Mouse (Mus musculus): ENCODE results near the gene Enc1. TPM values are rescaled to one million over a fixed set of nuclear protein-coding genes. Genes with fewer than 3 reads are reported as not detected.
A peak's percentile ranks its signal among the peaks of the same experiment; 100 is the strongest.

Enc1 gene
- polyA plus RNA-seq, 1 experiment from 2014 or later, result 14.1 TPM

DNA sequence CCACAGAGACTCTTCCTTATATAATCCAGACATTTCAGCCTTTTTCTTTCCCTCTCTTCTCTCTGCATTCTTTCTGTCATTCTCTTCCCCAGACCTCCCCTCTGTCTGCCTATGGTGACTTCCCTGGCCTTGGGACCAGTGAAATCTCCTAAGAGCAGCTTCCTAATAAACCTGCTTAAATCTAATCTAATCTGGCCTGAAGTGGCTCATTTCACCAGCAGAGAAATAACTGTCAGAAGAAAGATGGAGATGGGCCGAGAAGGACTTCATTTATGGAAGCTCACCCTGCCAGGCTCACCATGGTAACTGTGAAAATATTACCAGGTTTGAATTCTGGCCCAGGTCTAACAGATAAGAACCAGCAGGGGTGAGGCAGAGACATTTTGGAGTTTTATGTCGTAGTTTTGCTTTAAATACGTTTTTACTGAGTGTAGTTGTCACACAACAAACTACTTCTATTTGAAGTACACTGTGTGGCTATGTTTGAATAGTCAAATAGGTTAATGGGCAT, 32.4 kb upstream of the Enc1 start:
- no peak overlapping the region for H3K4me2 ChIP-seq
- DNase-seq (no peak), ATAC-seq (ENCODE audit: insufficient read depth) (no peak)
- TF ChIP-seq CTCF (IDR thresholded peaks at IDR 0.05; ENCODE audit: low read depth), result no peak
- H3K4me3 ChIP-seq (ENCODE audit: low read depth, low read length), result no peak overlapping the region
- no peaks in the 10 kb centered on the region for H3K9me3 ChIP-seq (ENCODE audit: low read depth, low read length)
- no peaks in the 10 kb centered on the region for H3K4me1 ChIP-seq (ENCODE audit: insufficient read depth)
- 53% methylated on average over 3 of the region's 3 CpGs for WGBS
- no peaks in the 10 kb centered on the region for H3K36me3 ChIP-seq (ENCODE audit: insufficient read depth)
- no peaks in the 10 kb centered on the region for H3K27me3 ChIP-seq (ENCODE audit: insufficient read depth, low read length)
- no peak overlapping the region for H3K9ac ChIP-seq
- no peak overlapping the region for H3K27ac ChIP-seq (ENCODE audit: low read depth)

DNA sequence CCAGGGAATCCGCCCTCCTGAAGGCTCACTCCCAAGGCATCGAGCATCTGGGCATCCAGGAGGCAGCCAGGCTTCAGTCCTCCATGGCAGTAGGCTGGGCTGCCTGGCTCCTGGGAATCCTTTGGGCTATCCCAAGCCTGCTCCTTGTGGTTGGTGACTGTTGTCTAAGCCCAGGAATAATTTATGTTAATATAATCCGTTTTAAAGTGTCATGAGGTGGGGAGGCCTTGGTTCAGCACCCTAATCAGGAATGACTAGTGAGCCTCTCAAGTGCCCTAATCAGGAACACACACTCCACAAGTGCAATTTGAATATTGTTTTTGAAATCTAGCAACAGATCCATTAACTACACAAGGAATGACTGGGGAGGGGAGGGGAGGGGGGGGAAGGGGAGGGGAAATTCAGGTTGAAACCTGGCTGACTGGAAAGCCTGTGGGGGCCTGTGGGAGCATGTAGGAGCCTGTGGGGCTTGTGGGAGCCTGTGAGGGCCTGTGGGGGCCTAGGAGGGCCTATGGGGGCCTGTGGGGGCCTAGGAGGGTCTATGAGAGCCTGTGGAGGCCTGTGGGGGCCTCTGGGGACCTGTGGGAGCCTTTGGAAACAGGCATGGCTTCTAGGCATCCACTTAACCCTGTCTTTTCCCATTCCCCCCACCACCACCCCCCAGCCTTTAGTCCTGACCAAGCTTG, 26.2 kb upstream of the Enc1 start:
- Histone ChIP-seq H3K36me3 (ENCODE audit: insufficient read depth) (no peaks in the 10 kb centered on the region), H3K27me3 (ENCODE audit: insufficient read depth, low read length) (no peaks in the 10 kb centered on the region), H3K4me1 (ENCODE audit: insufficient read depth) (no peaks in the 10 kb centered on the region), H3K9ac (no peak overlapping the region), H3K4me3 (ENCODE audit: low read depth, low read length) (no peak overlapping the region), H3K4me2 (no peak overlapping the region), H3K27ac (ENCODE audit: low read depth) (no peak overlapping the region), H3K9me3 (ENCODE audit: low read depth, low read length) (no peaks in the 10 kb centered on the region)
- ATAC-seq (ENCODE audit: insufficient read depth) (no peak), DNase-seq (no peak)
- no peak for TF ChIP-seq CTCF (IDR thresholded peaks at IDR 0.05; ENCODE audit: low read depth)
- WGBS, result 64% methylated on average over 3 of the region's 3 CpGs

DNA sequence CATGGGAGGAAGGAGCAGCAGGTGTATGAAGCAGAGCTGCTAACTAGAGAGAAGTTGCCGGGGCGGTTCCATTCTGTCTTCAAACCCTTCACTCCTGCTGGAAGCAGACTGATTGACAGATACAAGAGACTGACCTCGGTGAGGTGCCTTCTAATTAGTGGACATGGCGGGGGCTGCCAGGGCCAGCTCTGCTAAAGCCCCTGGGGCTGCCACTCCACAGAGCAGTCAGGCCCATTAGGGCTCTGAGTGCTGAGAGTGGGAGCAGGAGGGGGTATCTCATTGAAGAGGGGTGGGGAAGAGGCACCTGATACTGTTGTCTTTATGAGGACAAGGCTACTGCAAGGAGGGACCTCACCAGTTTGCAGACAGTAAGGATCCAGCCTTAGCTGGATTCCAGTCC, 25.3 kb upstream of the Enc1 start:
- H3K4me2 ChIP-seq, result no peak overlapping the region
- no peak for ATAC-seq (ENCODE audit: insufficient read depth)
- DNase-seq, result no peak
- H3K27ac ChIP-seq (ENCODE audit: low read depth), result no peak overlapping the region
- no peaks in the 10 kb centered on the region for H3K9me3 ChIP-seq (ENCODE audit: low read depth, low read length)
- no peak overlapping the region for H3K9ac ChIP-seq
- H3K4me1 ChIP-seq (ENCODE audit: insufficient read depth), result no peaks in the 10 kb centered on the region
- no peak for TF ChIP-seq CTCF (IDR thresholded peaks at IDR 0.05; ENCODE audit: low read depth)
- H3K4me3 ChIP-seq (ENCODE audit: low read depth, low read length), result no peak overlapping the region
- H3K27me3 ChIP-seq (ENCODE audit: insufficient read depth, low read length), result no peaks in the 10 kb centered on the region
- H3K36me3 ChIP-seq (ENCODE audit: insufficient read depth), result no peaks in the 10 kb centered on the region
- 62% methylated on average over 4 of the region's 4 CpGs for WGBS

DNA sequence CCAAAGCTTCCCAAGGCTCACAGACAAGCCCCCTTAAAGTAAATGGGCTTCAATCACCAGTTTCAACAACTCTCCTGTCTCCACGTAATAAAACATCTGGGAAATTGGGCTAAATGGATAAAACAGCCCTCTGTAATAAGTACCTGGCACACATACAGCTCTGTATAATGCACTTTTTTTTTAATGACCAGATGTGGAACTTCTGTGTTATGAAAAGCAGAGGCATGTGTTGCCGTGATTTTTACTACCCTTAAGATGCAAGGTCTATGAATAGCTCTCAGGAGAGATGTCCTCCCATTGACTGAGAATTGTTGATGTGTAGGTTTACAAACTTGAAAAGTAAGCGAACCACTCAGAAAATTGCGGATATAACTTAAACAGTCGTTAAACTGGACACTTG, 24.7 kb upstream of the Enc1 start:
- Histone ChIP-seq H3K27me3 (ENCODE audit: insufficient read depth, low read length) (no peaks in the 10 kb centered on the region), H3K27ac (ENCODE audit: low read depth) (no peak overlapping the region), H3K4me1 (ENCODE audit: insufficient read depth) (no peaks in the 10 kb centered on the region), H3K9me3 (ENCODE audit: low read depth, low read length) (no peaks in the 10 kb centered on the region), H3K36me3 (ENCODE audit: insufficient read depth) (no peaks in the 10 kb centered on the region), H3K4me3 (ENCODE audit: low read depth, low read length) (no peak overlapping the region), H3K4me2 (no peak overlapping the region), H3K9ac (no peak overlapping the region)
- DNase-seq (no peak), ATAC-seq (ENCODE audit: insufficient read depth) (no peak)
- WGBS, result 63% methylated on average over 5 of the region's 5 CpGs
- TF ChIP-seq CTCF (IDR thresholded peaks at IDR 0.05; ENCODE audit: low read depth), result no peak

DNA sequence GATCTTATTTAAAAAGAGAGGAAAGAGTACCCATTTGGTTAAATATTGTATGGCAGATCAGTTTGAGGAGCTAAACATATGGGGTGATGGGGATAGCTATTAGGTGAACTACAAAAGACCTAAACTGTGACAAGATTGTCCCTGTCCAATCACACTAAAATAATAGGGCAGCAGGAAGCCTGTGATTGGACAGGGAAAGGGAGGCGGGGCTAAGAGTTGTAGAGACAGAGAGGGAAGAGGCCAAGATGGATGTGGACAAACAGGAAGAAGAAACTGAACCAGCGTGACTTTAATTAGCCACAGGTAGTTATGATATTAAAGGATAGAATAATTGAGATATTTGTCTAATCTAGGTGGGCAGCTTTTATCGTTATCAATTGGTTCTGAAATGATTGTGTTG, 20.9 kb upstream of the Enc1 start:
- no peak for TF ChIP-seq CTCF (IDR thresholded peaks at IDR 0.05; ENCODE audit: low read depth)
- Histone ChIP-seq H3K4me2 (no peak overlapping the region), H3K36me3 (ENCODE audit: insufficient read depth) (no peaks in the 10 kb centered on the region), H3K9ac (no peak overlapping the region), H3K4me3 (ENCODE audit: low read depth, low read length) (no peak overlapping the region), H3K27me3 (ENCODE audit: insufficient read depth, low read length) (no peaks in the 10 kb centered on the region), H3K27ac (ENCODE audit: low read depth) (no peak overlapping the region), H3K9me3 (ENCODE audit: low read depth, low read length) (no peaks in the 10 kb centered on the region), H3K4me1 (ENCODE audit: insufficient read depth) (no peaks in the 10 kb centered on the region)
- ATAC-seq (ENCODE audit: insufficient read depth) (no peak), DNase-seq (no peak)
- 88% methylated on average over 3 of the region's 3 CpGs for WGBS

DNA sequence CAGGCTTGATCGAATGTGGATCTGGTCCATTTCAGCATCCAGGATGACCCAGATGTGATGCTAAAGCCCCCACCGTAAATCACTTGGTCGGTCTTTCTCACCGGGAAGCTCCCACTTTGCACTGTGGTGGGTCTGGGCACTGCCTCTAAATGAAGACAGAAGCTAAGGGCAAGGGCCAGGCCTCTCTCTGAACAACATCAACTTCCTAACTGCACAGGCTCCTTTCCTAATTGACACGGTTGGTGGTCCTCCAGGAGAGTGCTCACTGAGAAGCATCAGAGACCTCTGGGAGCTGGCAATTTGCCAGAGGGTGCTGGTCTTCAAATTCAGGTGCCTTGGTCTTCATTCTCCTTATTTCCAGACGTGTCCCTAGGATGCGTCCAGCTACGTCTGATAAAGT, 17.0 kb upstream of the Enc1 start:
- no peaks in the 10 kb centered on the region for H3K9me3 ChIP-seq (ENCODE audit: low read depth, low read length)
- H3K36me3 ChIP-seq (ENCODE audit: insufficient read depth), result no peaks in the 10 kb centered on the region
- no peak overlapping the region for H3K27ac ChIP-seq (ENCODE audit: low read depth)
- no peaks in the 10 kb centered on the region for H3K4me1 ChIP-seq (ENCODE audit: insufficient read depth)
- DNase-seq, result no peak
- H3K27me3 ChIP-seq (ENCODE audit: insufficient read depth, low read length), result no peaks in the 10 kb centered on the region
- no peak for TF ChIP-seq CTCF (IDR thresholded peaks at IDR 0.05; ENCODE audit: low read depth)
- no peak overlapping the region for H3K4me2 ChIP-seq
- H3K4me3 ChIP-seq (ENCODE audit: low read depth, low read length), result no peak overlapping the region
- WGBS, result 67% methylated on average over 8 of the region's 8 CpGs
- H3K9ac ChIP-seq, result no peak overlapping the region
- ATAC-seq (ENCODE audit: insufficient read depth), result no peak

DNA sequence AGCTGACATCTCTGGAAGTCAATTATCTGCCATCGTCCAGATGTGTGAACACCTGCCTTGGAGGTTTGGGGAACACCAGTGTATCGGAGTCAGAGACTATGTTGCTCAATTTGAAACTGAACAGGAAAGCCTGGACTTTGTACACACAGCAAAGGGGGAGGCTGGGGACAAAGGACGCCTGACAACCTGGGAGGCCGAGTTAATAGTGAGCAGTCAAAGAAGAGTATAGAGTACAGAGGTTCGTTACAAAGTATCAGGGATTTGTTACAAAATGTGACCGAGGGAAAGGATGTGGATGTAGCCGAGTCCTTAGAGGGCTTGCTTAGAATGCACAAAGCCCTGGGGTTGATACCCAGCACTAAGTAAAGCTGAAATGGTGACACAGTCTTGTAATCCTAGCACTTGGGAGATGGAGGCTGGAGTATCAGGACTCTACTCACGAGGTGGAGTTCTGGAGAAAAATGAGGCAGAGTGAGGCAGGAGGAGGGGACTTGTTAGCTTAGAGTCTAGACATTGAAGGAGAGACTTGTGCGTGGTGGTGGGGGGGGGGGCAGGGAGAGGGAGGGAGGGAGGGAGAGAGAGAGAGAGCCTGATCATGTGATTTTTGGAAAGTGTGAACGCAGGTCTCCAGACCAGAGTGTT, 16.4 kb upstream of the Enc1 start:
- DNase-seq, result no peak
- no peaks in the 10 kb centered on the region for H3K36me3 ChIP-seq (ENCODE audit: insufficient read depth)
- no peaks in the 10 kb centered on the region for H3K4me1 ChIP-seq (ENCODE audit: insufficient read depth)
- H3K4me3 ChIP-seq (ENCODE audit: low read depth, low read length), result no peak overlapping the region
- TF ChIP-seq CTCF (IDR thresholded peaks at IDR 0.05; ENCODE audit: low read depth), result no peak
- 54% methylated on average over 10 of the region's 10 CpGs for WGBS
- ATAC-seq (ENCODE audit: insufficient read depth), result no peak; the same call in 1 of the 2 replicates
- H3K27ac ChIP-seq (ENCODE audit: low read depth), result no peak overlapping the region
- H3K27me3 ChIP-seq (ENCODE audit: insufficient read depth, low read length), result no peaks in the 10 kb centered on the region
- H3K9ac ChIP-seq, result no peak overlapping the region
- peak overlapping the region; percentile 13; the same call in 1 of the 2 replicates for H3K4me2 ChIP-seq
- no peaks in the 10 kb centered on the region for H3K9me3 ChIP-seq (ENCODE audit: low read depth, low read length)

Data from lung, embryonic 14.5 days (tissue).